Mouse (Mus musculus): ENCODE data around the gene Ptf1a.

DNA sequence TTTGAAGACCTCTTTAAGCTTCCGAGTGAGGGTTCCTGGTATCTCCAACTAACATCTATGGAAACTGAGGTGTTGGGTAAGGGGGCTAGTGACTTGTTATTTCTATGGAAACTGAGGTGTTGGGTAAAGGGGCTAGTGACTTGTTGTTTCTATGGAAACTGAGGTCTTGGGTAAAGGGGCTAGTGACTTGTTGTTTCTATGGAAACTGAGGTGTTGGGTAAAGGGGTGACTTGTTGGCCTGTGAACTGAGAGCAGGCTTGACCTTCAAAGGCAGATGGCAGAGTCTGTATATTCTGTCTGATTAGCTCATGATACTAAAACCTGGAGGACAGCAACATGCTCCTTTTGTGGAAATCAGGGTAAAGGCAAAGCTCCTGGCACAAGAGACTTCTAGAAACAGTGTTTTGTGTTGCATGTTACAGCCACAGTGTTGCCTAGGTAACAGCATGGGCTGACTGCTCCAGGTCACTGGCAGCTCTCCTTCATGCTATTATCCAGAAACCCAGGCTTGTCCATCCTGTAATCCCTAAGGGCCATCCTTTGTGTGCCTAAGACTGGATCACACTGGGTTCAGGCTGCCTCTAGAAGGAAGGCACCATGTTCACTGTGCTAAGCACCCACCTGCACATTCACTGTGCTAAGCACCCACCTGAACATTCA is 25.6 kb upstream of the Ptf1a start:
- TF ChIP-seq CTCF (IDR thresholded peaks at IDR 0.05; ENCODE audit: control insufficient read depth, insufficient read depth, insufficient read length) = no peak
- TF ChIP-seq MYOG (IDR thresholded peaks at IDR 0.05; ENCODE audit: control insufficient read depth, extremely low read depth, insufficient read length) = no peak
- no peak for TF ChIP-seq MYOD1 (IDR thresholded peaks at IDR 0.05; ENCODE audit: control insufficient read depth, insufficient read length, low read depth)
- TF ChIP-seq USF1 (IDR thresholded peaks at IDR 0.05; ENCODE audit: low read depth) = no peak
- no peak for TF ChIP-seq CEBPB (IDR thresholded peaks at IDR 0.05; ENCODE audit: low read depth)

Data from C2C12 (cell line).